ENCODE assay signal across 21 mouse cellular contexts in genomic region chr12:13042934-13043333, GRCm38 (mm10).
A peak's percentile ranks its signal among the peaks of the same experiment; 100 is the strongest.
DNase-seq lines count a peak whose midpoint lies in the region; ATAC-seq and TF ChIP-seq lines count a peak whose summit lies in the region.
"Had no signal": no experiment of that assay in that cellular context is flagged by ENCODE, and none has a peak within 500 bp of the region (broad histone marks: within the 10 kb centered on the region; RNA-seq: fewer than 3 reads in every experiment).

No protein-coding gene starts in this region.

- DNase-seq in forebrain, embryonic 11.5 days (ENCODE audit: low spot score) = no peak
- no peak for DNase-seq in midbrain, postnatal 0 days (ENCODE audit: low spot score)
- DNase-seq in limb, embryonic 11.5 days (ENCODE audit: low spot score) = peak; percentile 62
- DNase-seq in urinary bladder, postnatal 36 days (ENCODE audit: low spot score in 2 of 2) = no peak
- no peak for DNase-seq in lung, adult 18-20 months
- DNase-seq: adrenal gland, postnatal 36 days; cerebellum, adult 9-10 months; gastrocnemius, postnatal 36 days; heart, adult 2 months; heart, postnatal 14 days; kidney, postnatal 25 days; liver; lung, postnatal 4 days; right cerebral cortex, postnatal 4 days had no signal

- H3K27me3 ChIP-seq in forebrain, embryonic 16.5 days (replicated peaks; ENCODE audit: control insufficient read depth, insufficient read depth, low read length) = no peaks in the 10 kb centered on the region
- no peaks in the 10 kb centered on the region for H3K27me3 ChIP-seq in forebrain, embryonic 11.5 days (ENCODE audit: control insufficient read depth, insufficient read depth, low read length)
- H3K27me3 ChIP-seq in midbrain, embryonic 16.5 days (ENCODE audit: control insufficient read depth, insufficient read depth, low read depth, low read length) = no peaks in the 10 kb centered on the region
- no peaks in the 10 kb centered on the region for H3K27me3 ChIP-seq in midbrain, postnatal 0 days (ENCODE audit: insufficient read depth, low read length)
- H3K27me3 ChIP-seq in limb, embryonic 11.5 days (ENCODE audit: control insufficient read depth, insufficient read depth, low read length) = no peaks in the 10 kb centered on the region
- H3K27me3 ChIP-seq: heart, embryonic 13.5 days; liver, embryonic 15.5 days had no signal

- WGBS in forebrain, embryonic 16.5 days = 27% methylated on average over 7 of the region's 7 CpGs
- 46% methylated on average over 7 of the region's 7 CpGs for WGBS in forebrain, embryonic 11.5 days
- WGBS in midbrain, embryonic 16.5 days = 58% methylated on average over 7 of the region's 7 CpGs
- WGBS in midbrain, postnatal 0 days = 62% methylated on average over 7 of the region's 7 CpGs
- WGBS in limb, embryonic 11.5 days = 5% methylated on average over 7 of the region's 7 CpGs

- no peak overlapping the region for H3K27ac ChIP-seq in forebrain, embryonic 16.5 days (ENCODE audit: low read length)
- H3K27ac ChIP-seq in forebrain, embryonic 11.5 days (ENCODE audit: low read depth, low read length) = no peak overlapping the region
- H3K27ac ChIP-seq in midbrain, embryonic 16.5 days (ENCODE audit: low read length) = no peak overlapping the region
- no peak overlapping the region for H3K27ac ChIP-seq in midbrain, postnatal 0 days (ENCODE audit: low read depth, low read length)
- H3K27ac ChIP-seq in limb, embryonic 11.5 days (replicated peaks; ENCODE audit: low read depth, low read length) = peak overlapping the region; percentile 53; the same call in 1 of the 2 replicates
- H3K27ac ChIP-seq: heart, adult 2 months; heart, embryonic 13.5 days; liver, embryonic 15.5 days; stomach, postnatal 0 days had no signal

- H3K36me3 ChIP-seq in forebrain, embryonic 16.5 days (ENCODE audit: control insufficient read depth, insufficient read depth) = no peaks in the 10 kb centered on the region
- no peaks in the 10 kb centered on the region for H3K36me3 ChIP-seq in forebrain, embryonic 11.5 days (ENCODE audit: control insufficient read depth, insufficient read depth, low read length)
- no peaks in the 10 kb centered on the region for H3K36me3 ChIP-seq in midbrain, embryonic 16.5 days (ENCODE audit: control insufficient read depth, insufficient read depth, low read length)
- no peaks in the 10 kb centered on the region for H3K36me3 ChIP-seq in midbrain, postnatal 0 days (ENCODE audit: insufficient read depth, low read length)
- no peaks in the 10 kb centered on the region for H3K36me3 ChIP-seq in limb, embryonic 11.5 days (ENCODE audit: control insufficient read depth, insufficient read depth, low read length)
- H3K36me3 ChIP-seq: heart, embryonic 13.5 days; liver, embryonic 15.5 days had no signal

- H3K4me2 ChIP-seq in forebrain, embryonic 16.5 days (ENCODE audit: low read length) = no peak overlapping the region
- H3K4me2 ChIP-seq in forebrain, embryonic 11.5 days (ENCODE audit: low read depth, low read length, severe bottlenecking) = no peak overlapping the region
- H3K4me2 ChIP-seq in midbrain, embryonic 16.5 days (ENCODE audit: low read length) = no peak overlapping the region
- H3K4me2 ChIP-seq in midbrain, postnatal 0 days (ENCODE audit: low read depth, low read length, poor library complexity, severe bottlenecking) = no peak overlapping the region
- no peak overlapping the region for H3K4me2 ChIP-seq in limb, embryonic 11.5 days (ENCODE audit: low read depth, severe bottlenecking)
- H3K4me2 ChIP-seq: heart, embryonic 13.5 days; liver, embryonic 15.5 days had no signal

- H3K9ac ChIP-seq in forebrain, embryonic 16.5 days (replicated peaks; ENCODE audit: low read depth, low read length) = no peak overlapping the region
- no peak overlapping the region for H3K9ac ChIP-seq in forebrain, embryonic 11.5 days (ENCODE audit: low read length)
- no peak overlapping the region for H3K9ac ChIP-seq in midbrain, embryonic 16.5 days (ENCODE audit: low read depth, low read length)
- no peak overlapping the region for H3K9ac ChIP-seq in midbrain, postnatal 0 days (replicated peaks; ENCODE audit: low read length, poor library complexity, severe bottlenecking)
- no peak overlapping the region for H3K9ac ChIP-seq in limb, embryonic 11.5 days (ENCODE audit: low read length)
- H3K9ac ChIP-seq: heart, embryonic 13.5 days; liver, embryonic 15.5 days had no signal

- TF ChIP-seq CTCF in midbrain, postnatal 0 days (IDR thresholded peaks at IDR 0.05) = no peak

- H3K4me3 ChIP-seq in forebrain, embryonic 16.5 days (replicated peaks; ENCODE audit: low read length) = no peak overlapping the region
- H3K4me3 ChIP-seq in forebrain, embryonic 11.5 days (ENCODE audit: low read depth, low read length) = no peak overlapping the region
- H3K4me3 ChIP-seq in midbrain, embryonic 16.5 days (ENCODE audit: low read depth, low read length) = no peak overlapping the region
- H3K4me3 ChIP-seq in midbrain, postnatal 0 days (ENCODE audit: low read depth, low read length) = no peak overlapping the region
- no peak overlapping the region for H3K4me3 ChIP-seq in limb, embryonic 11.5 days (ENCODE audit: low read depth, low read length)
- H3K4me3 ChIP-seq: heart, adult 2 months; heart, embryonic 13.5 days; liver, embryonic 15.5 days had no signal

- no peaks in the 10 kb centered on the region for H3K9me3 ChIP-seq in forebrain, embryonic 16.5 days (ENCODE audit: control insufficient read depth, low read length)
- H3K9me3 ChIP-seq in forebrain, embryonic 11.5 days (ENCODE audit: control insufficient read depth, low read length) = no peaks in the 10 kb centered on the region
- H3K9me3 ChIP-seq in midbrain, embryonic 16.5 days (replicated peaks; ENCODE audit: control insufficient read depth, low read length, poor library complexity, severe bottlenecking) = no peaks in the 10 kb centered on the region
- H3K9me3 ChIP-seq in midbrain, postnatal 0 days (ENCODE audit: low read length) = no peaks in the 10 kb centered on the region
- H3K9me3 ChIP-seq in limb, embryonic 11.5 days (ENCODE audit: control insufficient read depth, low read length) = no peaks in the 10 kb centered on the region
- H3K9me3 ChIP-seq: heart, embryonic 13.5 days; liver, embryonic 15.5 days had no signal

- no peaks in the 10 kb centered on the region for H3K4me1 ChIP-seq in forebrain, embryonic 16.5 days (replicated peaks; ENCODE audit: control insufficient read depth, insufficient read depth, low read length)
- H3K4me1 ChIP-seq in forebrain, embryonic 11.5 days (replicated peaks; ENCODE audit: control insufficient read depth, insufficient read depth, low read length) = peaks cover 3% of the 10 kb centered on the region; the same call in 1 of the 2 replicates
- H3K4me1 ChIP-seq in midbrain, embryonic 16.5 days (ENCODE audit: control insufficient read depth, insufficient read depth, low read length) = no peaks in the 10 kb centered on the region
- no peaks in the 10 kb centered on the region for H3K4me1 ChIP-seq in midbrain, postnatal 0 days (ENCODE audit: insufficient read depth, low read length)
- H3K4me1 ChIP-seq in limb, embryonic 11.5 days (ENCODE audit: control insufficient read depth, insufficient read depth, low read length) = peaks cover 24% of the 10 kb centered on the region
- H3K4me1 ChIP-seq: heart, embryonic 13.5 days had no signal

- 0 out of 2 replicates have a peak, but pooled peaks have one; percentile 26 for ATAC-seq in forebrain, embryonic 16.5 days
- ATAC-seq in forebrain, embryonic 11.5 days (replicated peaks; ENCODE audit: low FRiP score) = no peak
- peak; percentile 50; the same call in 1 of the 2 replicates for ATAC-seq in midbrain, embryonic 16.5 days
- ATAC-seq in midbrain, postnatal 0 days (ENCODE audit: low FRiP score) = no peak
- ATAC-seq in limb, embryonic 11.5 days (ENCODE audit: insufficient number of reproducible peaks, low FRiP score, low TSS enrichment, low read depth) = 0 out of 2 replicates have a peak, but pooled peaks have one; percentile 22
- ATAC-seq: CD4-positive, CD25-positive, alpha-beta regulatory T cell, adult 4 months; intestine, postnatal 0 days had no signal

Comparison
In these comparisons a context has a peak if more than half of its experiments do, and no peak if none do; other contexts are left out.
1. ATAC-seq: peak in forebrain, embryonic 16.5 days (single experiment), midbrain, embryonic 16.5 days (single experiment) and limb, embryonic 11.5 days (single experiment); none in forebrain, embryonic 11.5 days (single experiment) and midbrain, postnatal 0 days (single experiment).